Mouse (Mus musculus) 3T3-L1 (cell line): Measurements from ENCODE around the gene Depdc1b.

Experiments used
- DNase-seq: peaks from one replicate; pipeline ENCODE4 v3.0.0-alpha.2; 2015; ENCODE audit warnings: low read depth, low spot score

Gene Depdc1b

GRCm38 (mm10) chr13:108437424-108437823, 121.3 kb downstream of the Depdc1b start:
- DNase-seq = no peak

DNA sequence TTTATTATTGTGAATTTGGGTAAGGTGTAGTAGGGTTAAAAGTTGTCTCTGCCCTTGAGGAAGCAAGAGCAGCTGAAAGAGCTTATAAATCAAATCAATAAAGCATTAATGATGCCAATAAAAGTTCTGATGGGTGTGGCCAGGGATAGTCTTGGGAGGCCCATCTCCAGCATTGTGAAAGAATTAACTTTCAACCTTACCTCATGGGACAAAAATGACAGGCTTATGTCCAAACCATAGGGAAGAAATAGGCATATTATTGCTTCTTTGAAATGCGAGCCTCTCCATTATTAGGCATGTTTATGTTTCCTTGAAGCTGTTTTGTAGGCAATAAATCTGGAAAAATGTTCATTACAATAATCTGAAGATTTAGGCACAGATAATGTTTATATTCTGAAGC, 122.9 kb downstream of the Depdc1b start:
- DNase-seq = no peak

DNA sequence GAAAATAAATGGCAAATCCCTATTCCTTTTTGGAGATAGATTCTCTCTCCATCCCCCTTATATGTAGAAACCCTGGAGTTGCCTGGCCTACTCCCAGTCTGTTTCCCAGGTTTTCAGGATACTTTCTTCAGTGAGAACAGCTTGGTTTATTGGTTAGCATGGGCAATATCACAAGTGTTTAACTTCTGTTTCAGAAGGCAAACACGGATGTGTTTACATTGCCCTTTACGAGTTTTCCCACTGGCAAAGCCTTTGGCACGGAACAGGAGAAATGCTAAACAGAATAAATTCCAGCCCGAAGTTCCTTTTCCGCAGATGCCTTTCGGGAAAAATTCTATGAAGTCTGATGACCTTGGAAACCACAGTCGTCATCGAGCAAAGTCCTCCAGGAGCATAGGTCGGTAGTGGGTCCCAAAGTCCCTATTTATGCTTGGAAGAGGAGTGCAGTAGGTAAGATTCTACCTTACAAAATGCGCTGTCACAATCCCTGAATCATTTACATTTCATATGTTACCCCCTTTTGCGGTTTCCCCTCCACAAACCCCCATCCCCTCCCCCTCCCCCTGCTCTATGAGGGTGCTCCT, 132.3 kb downstream of the Depdc1b start:
- no peak for DNase-seq

DNA sequence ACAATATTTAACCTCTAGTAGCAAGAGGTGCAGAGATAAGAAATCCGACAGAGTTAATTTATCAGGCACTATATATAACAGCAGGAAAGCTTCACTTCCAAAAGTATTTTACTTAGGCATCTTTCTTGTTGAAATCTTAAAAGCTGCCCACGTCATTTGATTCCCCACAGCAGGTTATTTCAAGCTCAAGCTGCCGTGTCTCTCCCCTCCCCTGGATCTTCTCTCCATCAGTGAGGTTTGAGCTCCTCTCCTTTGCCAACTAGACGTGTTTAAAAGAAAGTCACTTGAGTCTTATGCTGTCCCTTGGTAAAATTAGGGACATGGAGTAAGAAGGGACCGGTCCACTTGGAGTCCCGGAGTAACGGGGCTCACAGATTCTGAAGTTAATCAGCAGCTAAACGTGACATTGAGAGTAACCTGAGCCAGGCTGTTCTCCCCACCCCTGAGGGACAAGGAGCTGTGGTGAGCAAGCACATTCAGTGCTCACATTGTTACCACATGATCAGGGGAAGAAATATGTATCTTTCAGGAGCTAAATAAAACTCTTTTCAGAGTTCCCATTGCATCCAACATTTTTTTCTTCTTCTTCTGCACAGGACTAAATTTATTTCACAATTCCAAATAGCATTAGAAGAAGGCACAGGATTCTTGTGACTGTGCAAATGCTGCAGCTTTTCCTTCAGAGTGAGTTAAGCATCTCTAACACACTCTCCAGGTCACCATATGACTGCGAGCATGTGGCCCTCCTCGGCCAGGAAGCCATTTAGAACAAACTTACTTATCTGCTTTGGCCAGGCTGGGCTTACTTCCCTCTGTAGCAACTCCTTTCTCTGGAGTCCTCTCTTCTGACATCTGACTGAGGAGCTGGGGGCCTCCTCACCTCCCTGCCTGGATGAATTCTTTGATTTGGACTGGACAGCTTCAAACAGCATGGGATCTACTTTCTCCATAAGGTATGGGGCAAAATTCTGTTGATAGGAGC, 133.3 kb downstream of the Depdc1b start, which contains the start of gene Pde4d:
Gene Pde4d, plus strand, starts transcription at position 833 of the 982 bp plus-strand sequence.
- DNase-seq = peak; percentile 41

DNA sequence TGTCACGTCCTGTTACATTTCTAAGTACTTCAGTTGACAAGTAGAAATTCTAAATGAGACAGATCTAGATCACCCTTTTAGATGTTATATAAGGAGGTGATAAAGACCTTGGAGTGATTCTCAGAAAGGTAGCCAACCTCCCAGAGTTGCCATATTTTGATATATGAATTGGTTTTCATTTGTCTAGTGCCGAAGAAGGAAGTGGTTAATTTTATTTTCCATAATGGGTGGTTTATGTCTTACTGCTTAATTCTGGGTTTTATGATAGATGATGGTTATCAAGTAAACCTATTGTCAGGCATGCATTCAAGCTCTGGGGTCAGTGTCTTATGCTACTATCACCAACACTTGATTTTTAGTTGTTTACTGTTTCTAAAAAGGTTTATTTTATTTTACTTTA, 135.0 kb downstream of the Depdc1b start:
- no peak for DNase-seq

DNA sequence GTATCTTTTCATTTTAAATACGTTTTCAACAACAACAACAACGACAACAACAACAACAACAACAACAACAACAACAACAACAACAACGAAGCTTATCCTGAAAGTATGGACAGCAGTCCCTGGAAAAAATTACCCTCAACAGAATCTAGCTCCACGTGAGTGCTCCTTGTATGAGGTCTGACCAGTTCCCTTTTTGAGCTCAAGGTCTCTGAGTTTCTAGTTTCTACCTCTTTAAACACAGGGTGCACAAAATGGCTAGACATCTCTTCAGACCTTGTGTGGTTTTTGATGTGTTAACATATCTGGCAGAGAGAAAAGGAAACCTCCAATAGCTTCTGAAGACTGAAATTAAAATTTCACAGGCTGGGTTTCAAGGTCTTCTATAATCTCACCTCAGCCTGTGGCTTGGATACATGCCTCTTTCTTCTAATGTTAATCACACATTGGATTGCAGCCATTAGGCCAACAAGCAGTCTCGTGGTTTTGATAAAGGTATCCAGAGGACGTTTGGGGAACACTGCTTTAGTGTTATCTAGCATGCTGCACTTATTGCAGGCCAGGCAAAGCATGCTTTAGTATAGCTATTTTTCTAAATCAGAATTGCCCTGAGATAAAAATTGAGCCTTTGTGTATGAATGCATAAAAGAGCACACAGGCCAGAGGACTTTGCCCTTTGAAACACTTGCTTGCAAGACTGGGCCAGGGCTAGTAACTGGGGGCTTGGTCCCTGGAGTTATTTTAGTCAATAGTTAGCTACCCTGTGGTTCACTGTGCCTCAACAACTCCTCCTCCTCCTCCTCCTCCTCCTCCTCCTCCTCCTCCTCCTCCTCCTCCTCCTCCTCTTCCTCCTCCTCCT, 137.2 kb downstream of the Depdc1b start:
- DNase-seq = peak; percentile 60
